Mouse (Mus musculus): ENCODE data around the gene Fcgr4.
"Not testable (repeated sequence)": the region's sequence is repeated elsewhere in the genome, so short reads cannot be mapped to it uniquely, and the experiment has no call there.

Fcgr4 gene

DNA sequence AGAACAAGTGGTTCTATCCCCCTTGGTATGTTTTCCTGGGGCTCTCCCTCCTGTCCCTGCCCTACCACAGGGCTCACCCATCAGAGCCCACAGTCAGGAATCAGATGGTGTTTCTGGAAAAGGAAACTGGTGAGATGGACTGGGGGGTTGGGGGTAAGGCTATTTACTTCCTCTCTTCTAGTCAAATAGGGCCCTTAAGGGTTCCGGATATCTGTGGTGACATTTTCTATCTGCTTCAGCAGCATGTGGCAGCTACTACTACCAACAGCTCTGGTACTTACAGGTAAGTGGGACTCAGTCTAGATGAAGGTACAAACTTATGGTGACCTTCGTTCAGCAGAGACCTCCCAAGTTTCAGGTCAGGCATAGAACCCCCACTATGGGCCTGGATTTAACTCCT lies at the start of gene Fcgr4:
Gene Fcgr4 (plus strand): TSS at position 184 of the 400 bp plus-strand sequence.
- no peak for DNase-seq

DNA sequence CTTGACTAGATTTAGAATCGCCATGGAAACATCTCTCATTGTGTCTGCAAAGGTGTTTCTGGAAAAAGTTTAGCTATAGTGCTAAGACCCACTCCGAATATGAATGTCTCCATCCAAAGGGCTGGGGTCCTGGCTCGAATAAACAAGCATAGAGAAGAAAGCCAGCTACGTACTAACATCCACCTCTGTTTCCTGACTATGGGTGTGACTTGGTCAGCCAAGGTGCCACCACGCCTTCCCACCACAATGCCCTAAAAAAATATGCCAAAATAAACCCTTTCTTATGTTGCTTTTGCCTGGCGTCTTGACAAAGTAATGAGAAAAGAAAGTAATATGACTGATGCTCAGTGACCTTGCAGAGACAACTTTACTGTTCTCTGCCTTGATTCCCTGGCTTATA lies 46.2 kb upstream of the Fcgr4 start:
- DNase-seq, result no peak

DNA sequence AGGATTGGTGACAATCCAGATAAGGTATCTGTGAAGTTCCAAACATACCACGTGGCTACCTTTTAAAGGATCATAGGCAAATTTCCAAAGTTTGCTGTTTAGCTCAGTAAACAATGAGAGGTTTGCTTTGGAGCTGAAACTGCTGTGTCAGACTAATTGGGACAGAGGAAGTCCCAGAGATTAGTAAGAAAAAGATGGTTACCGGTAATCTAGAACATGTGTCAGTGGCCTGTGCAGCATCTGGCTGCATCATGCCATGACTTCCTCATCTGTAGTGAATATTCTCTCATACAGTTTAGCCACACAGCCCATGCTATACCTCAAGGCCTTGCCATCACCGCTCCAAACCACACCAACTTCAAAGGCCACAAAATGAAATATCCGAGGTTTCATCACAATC lies 45.8 kb upstream of the Fcgr4 start:
- DNase-seq, result no peak

DNA sequence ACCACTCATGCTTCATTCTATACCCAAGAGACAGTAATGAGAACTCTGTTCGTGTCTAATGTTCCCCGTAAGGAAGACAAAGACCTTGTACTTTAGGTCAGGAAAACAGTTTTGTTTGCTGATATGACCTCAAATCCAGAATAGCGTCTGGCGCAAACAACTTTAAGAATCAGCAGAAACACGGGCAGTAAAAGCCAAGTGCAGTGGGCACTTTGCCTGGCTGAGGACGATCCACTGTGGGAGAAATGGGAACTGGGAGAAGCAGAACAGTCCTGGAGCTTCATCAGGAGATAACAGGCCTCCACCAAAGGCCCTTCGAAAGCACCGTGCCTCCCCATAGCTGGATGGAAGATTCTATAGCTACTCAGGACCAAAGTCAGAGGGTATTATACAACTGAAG lies 44.5 kb upstream of the Fcgr4 start:
- DNase-seq, result no peak

DNA sequence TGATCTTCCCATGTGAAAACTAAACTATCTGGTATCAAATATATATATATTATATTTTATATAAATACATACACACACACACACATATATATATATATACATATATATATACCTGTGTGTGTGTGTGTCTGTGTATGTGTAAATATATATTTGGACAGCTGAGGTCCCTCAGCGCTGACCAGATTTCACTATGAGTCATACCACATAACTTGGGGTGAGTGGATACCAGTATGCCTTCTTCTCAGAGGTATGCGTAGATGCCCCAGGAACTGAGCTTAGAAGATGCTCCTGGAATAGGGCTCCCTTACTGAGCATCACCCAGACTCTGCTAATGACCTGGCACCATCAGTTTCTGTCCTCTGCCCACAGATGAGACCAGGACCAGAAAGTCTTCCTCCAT lies 44.0 kb upstream of the Fcgr4 start:
- DNase-seq, result no peak

DNA sequence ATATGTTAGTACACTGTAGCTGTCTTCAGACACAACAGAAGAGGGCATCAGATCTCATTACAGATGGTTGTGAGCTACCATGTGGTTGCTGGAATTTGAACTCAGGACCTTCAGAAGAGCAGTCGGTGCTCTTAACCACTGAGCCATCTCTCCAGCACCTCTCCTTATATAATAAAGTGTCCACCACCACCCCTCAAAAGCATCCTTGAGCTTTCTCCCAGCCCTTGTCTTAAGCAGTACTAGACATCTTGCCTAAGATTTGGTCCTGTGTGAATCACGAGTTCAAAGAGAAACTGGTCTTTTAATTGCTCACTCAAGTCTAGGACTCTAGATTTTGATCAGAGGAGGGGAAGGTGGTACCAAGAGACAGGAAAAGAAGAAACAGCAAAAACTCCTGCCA lies 43.4 kb upstream of the Fcgr4 start:
- not testable (repeated sequence) for DNase-seq

DNA sequence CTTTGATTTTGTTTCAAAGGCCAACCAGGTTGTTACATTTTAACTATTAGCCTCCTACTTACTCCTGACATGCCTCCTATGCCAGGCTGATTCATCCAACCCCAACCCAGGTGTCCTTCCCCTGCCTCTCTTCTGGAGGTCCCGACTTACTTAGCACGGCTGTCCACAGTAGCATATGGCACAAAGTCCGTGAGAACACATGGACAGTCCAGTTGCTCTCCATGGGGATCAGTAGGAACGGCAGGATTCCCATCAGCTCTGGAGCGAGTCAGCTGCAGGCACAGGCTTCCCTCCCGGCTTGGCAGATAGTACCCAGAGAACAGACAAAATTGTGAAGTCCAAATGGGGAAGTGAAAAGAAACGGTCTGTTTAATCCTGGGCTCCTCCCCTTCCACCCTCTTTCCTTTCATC lies 43.0 kb upstream of the Fcgr4 start:
- DNase-seq, result no peak

DNA sequence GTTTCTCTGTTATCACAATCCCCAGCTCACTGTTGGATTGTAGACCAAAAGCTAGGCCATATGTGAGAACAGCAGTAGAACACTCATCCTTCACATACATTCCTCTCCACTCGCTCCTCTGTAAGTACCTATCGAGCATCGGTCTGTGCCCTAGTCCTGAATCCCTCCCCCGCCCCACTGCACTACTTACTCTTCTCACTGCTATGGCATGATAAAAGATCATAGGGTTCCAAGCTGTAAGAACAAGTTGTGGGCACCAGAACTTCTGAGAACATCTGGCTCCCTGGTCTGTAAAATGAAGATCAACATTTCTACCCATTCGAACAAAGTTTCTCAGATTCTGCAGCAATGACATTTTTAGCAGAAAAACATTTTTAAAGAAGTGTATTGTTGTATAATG lies 42.3 kb upstream of the Fcgr4 start, which contains the start of gene Fcgr2b:
Gene Fcgr2b (minus strand): TSS at position 101 of the 400 bp plus-strand sequence.
- no peak for DNase-seq

DNA sequence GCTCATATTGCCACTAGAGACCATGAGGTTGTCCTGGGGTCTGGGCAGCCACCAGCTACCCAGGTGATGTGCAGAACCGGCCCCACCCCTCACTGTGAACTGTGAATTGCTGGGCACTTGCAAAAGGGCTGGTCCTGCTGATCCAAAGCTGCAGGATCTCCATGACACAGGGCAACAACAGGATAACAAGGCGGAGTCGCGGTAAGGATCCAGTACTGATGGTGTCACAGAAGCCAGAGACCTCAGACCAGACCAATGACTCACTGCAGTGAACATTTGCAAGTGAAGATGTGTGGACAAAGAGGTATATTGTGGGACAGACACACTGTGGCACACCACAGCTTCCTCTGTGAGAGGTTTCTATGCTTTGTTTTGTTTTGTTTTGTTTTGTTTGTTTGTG lies 40.1 kb upstream of the Fcgr4 start:
- no peak for DNase-seq

DNA sequence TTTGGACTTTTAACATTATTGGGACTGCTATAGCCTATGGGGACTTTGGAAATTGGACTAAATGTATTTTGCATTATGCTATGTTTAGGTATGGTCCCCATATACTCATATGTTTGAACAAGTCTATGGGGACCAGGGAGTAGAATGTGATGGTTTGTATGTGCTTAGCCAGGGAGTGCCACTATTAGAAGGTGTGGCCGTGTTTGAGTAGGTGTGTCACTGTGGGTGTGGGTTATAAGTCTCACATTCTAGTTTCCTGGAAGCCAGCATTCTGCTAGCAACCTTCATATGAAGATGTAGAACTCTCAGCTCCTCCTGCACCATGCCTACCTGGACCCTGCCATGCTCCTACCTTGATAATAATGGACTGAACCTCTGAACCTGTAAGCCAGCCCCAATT lies 37.0 kb upstream of the Fcgr4 start:
- DNase-seq, result not testable (repeated sequence)

DNA sequence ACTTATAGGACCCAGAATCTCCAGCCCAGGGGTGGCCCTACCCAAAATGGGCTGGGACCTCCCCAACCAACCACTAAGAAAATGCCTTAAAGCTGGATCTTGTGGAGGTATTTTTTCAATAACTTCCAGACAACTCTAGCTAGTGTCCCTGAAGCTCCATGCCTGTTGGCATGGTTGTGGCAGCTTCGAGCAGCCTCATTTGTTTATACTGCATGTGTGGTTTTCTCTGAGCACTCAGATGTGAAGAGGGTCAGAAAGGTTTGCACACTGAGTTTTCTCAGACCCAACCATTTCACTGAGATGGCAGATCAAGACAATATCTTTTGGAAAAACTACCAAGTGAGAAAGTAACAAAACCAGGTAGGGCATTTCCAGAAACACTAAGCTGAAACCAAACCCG lies 36.4 kb upstream of the Fcgr4 start:
- DNase-seq, result no peak

DNA sequence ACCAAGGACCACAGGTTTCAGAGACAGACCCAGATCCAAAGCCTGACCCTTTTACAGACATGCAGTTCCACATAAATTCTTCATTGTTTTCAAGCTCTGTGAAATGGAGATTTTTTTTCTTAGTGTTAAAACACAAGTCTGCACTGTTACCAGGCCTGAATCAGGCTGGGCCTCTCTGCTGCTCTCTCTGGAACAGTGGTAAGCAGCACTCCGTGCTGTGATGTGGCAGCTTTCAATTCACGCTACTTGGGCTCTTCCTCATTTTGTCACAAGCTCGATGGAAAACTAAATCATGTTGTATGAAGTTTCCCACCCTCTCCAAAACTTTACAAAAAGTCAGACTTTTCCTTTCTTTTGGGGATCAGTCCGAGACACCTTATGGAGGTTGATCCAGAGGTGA lies 35.7 kb upstream of the Fcgr4 start:
- no peak for DNase-seq

DNA sequence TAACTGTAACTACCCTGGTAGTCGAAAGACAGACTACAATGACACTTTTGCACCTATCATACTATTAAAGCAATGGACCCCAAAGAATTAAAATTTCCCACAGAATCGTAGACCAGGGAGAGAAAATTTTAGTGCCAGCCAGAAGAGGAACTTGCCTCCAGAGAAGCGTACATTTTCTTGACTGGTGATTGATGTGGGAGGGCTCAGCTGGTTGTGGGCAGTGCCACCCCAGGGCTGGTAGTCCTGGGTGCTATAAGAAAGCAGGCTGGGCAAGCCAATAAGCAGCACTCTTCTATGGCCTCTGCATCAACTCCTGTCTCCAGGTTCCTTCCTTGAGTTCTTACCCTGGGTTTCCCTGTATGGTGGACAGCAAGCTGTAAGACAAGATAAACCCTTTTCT lies 33.6 kb upstream of the Fcgr4 start:
- no peak for DNase-seq

DNA sequence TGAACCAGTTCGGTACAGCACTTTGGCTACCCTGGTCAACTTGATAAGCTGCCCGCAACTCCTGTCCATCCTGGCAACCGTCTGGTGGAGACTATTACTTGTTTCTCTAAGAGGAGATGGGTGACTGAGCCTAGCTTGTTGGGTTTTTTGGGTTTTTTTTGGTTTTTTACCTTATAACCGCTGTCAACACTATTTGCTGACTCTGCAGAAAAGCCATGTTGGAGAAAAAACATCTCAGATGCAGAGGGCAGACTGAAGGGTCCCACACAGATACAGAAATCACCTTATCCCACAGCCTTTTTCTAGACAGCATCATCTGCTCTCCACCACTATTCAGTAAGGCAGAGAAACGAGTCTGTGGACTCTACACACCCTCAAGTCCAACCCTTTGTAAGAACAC lies 32.9 kb upstream of the Fcgr4 start:
- DNase-seq, result no peak

DNA sequence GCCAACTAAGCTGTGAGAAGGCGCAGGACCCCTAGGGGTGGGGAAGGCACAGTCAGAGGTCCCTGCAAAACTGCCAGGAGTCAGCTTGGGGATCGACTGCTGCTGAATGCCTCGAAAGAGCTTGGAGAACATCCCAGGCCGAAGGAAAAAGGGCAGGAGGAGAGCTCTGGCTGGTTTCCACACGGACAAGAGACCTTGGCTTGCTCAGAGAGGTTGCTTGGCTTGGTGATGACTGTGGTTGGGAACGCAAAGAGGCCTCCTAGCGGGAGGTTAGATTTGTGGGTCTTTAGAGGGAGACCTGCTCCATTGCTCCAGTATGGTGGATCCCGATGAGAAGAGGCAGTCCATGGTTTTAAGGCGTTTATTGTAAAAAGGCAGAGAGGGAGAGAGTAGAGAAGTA lies 29.1 kb upstream of the Fcgr4 start:
- no peak for DNase-seq

DNA sequence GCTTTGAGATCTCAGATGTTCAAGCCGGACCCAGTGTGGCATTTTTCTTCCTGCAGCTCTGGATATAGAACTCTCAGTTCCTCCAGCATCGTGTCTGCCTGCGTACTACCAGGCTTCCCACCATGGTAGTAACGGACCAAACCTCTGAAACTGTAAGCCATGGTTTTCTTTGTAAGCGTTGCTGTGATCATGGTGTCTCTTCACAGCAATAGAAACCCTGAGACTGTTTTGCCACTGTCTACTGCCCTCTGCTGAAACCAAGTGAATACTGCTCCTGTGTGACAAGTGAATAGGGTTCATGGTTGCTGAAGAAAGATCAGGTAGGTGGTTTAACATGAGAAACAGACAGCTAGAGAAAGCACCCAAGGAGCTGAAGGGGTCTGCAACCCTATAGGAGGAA lies 26.2 kb upstream of the Fcgr4 start:
- DNase-seq, result no peak

DNA sequence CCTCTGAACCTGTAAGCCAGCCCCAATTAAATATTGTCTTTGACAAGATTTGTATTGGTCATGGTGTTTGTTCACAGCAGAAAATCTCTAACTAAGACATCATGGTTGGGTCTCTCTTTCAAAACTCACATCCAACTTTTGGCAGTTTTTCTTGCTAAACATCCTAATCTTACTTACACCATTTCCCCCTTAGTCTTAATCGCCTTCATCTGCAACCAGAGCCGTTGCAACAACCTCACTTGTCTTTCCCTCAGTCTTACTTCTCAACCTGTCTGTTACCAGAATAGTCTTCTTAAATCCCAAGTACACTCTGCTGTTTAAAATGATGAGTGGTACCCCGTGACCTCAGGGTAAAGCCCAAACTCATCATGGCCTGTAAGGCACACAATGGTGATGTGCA lies 22.7 kb upstream of the Fcgr4 start:
- DNase-seq, result no peak

DNA sequence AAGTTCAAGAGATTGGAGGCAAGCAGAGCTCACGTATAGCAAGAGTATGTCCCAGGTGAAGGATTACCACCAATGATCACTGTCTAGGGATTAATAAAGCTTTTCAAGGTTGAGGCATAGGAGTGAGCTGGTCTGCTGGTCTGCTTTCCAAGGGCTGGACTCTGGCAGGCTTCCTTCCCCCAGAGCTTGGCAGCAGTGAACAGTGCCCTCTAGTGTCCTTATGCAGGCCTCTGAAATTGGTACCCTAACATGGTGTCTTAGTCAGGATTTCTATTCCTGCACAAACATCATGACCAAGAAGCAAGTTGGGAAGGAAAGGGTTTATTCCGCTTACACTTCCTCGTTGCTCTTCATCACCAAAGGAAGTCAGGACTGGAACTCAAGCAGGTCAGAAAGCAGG lies 22.0 kb upstream of the Fcgr4 start:
- DNase-seq, result peak; percentile 33

DNA sequence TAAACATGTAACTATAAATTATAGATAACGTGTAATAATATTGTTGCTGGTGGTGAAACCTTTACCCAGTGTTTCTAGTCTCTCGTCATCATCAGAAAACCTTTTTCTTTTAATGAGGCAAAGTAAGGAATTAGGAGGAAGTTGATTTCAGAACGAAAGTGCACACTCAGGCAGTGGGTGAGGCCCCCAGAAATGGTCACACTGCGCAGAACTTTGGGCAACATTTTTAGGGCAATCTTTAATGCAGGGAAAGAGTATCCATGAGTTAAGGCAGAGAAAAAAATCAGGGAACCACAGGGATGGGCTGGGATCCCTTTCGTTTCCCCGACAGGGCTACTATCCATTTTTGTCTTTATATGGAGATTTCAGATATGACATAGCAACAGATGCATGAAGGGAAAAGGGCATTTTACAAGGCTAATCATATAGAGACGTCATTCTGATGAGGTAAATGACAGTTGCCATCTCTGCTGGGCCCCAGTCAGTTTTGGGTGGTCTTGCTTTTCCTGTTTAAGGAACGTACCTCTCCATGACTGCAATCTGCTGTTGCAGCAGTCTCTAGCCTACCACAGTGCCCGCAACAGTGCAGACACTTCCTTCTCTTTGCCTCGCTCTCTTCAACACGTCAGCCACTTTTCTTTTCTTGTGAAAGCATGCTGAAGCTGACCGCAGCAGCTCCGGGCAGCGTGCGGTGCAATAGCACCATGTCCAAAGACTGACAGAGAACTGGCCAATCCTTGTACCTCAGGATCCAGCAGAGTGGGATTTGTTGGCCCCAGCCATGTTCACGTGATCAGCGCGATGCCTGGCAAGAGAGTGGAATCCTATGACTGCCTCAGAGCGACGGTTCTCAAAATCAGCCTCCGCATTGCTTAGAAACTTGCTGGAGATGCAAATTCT lies 20.7 kb upstream of the Fcgr4 start:
- peak; percentile 30 for DNase-seq

DNA sequence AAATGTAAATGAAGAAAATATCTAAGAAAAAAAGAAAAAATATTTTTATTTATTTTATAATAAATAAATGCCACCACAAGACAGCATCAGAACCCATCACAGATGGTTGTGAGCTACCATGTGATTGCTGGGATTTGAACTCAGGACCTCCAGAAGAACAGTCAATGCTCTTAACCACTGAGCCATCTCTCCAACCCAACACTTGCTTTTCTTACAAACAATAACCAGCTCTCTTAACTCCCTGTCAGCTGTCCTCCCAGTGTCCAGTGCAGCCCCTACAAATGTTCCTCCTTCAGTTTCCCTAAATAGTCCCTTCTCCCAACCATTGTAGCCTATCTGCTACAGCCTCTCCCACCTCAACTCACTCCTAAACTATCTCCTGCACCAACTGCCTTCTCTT lies 18.9 kb upstream of the Fcgr4 start:
- DNase-seq, result no peak

DNA sequence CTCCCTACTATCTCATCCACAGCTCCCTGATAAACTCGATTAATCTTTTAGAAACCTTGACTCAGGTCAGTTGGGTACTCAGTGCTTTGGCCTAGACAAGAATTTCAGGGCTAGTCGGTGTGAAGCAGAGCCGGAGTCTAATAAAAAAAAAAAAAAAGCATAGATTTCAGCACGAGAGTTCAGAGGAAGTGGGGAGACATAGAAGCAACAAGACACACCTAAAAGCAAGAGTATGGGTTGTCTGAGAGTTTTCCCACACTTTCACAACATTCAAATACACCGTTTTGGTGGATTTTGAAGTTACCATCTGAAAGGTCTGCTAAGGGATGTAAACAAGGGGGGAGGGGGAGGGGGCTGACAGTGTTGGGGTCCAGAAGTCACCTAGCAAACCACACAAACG lies 13.6 kb upstream of the Fcgr4 start:
- no peak for DNase-seq

DNA sequence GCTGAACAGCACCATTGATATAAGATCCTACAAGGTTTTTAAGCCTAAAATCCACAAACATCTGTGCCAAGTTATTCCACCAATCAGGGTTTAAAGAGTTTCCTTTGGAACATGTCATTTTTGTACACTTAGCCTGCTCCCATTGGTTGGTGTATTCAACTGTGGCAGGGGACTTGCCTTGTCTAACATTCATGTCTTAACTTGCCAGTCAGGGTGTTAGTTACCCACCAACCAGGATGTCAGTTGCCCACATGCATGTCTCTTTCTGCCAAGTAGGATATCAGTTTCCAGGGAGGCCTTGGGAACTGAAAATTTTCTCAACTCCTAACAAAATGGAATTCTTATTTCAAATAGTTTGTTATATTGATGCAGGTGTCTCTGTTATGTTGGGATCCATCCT lies 13.1 kb upstream of the Fcgr4 start:
- DNase-seq, result no peak

DNA sequence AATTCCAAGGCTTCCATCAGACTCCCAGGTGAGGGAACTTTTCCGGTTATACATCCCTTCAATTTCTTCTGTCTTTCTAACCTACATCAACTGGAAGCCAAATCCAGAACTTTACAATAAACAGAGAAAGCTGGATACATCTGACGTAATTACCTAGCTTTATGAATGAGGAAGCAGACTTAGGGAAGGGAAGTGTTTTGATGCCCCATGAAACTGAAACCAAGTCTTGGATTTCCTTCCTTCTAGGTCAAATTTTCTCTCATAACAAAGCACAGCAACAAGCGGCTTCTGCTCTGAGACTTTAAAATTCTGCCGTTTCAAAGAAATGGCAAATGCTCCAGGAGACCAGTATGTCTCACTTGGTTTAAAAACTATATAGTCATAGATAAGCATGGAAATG lies 12.4 kb upstream of the Fcgr4 start:
- DNase-seq, result no peak

DNA sequence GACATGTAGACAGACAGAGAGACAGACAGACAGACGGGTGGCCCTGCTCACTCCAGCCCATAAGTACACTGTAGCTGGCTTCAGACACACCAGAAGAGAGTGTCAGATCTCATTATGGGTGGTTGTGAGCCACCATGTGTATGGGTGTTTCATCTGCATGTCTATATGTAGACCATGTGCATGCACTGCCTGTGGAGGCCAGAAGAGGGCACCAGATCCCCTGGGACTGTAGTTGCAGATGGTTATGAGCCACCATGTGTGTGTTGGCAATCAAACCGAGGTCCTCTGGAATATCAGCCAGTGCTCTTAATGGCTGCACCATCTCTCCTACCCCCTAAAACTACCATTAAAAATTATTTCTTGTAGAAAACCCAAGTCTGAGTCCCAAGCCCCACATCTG lies 11.8 kb upstream of the Fcgr4 start:
- no peak for DNase-seq

DNA sequence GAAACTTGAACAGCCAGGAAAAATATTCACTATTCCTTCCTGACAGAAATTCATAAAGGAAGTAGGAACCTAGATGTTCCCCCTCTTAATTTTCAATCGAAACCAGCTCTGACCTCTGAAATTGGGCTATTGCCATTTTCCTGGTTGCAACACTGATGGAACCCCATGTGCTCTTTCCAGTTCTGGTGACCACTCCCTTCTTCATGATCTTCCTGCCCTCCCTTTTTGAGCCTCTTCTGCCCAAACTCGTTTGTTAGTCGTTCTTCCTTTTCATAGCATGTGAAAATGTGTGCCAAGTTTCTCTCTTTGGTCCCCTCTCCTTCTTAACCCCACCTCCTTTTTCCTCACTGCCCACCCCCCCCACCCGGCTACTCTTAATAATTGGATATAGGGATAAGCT lies 7.0 kb upstream of the Fcgr4 start:
- DNase-seq, result no peak

Measured in right cerebral cortex, postnatal 4 days (tissue).